ENCODE assay signal across 31 mouse cellular contexts in the genomic region with DNA sequence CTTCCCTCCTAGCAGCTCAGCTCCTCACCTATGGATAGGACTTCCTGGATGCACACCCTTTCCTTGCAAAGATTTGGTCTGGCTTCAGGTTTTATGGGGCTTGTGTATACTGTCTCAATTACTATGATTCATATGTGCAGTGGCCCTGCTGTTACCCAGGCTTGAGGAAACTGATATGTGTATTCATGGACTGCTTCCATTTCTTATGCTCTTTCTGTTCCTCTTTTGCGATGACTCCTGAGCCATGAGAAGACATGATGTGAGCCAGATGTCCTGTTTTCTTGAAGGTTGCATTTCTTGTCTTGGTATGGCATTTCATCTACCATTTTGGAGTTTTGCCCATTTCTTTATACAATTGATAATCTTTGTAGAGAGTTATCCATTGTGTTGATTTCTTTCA. TPM values are rescaled to one million over a fixed set of nuclear protein-coding genes. Genes with fewer than 3 reads are reported as not detected.
A peak's percentile ranks its signal among the peaks of the same experiment; 100 is the strongest.
DNase-seq lines count a peak whose midpoint lies in the region; ATAC-seq and TF ChIP-seq lines count a peak whose summit lies in the region.
"Had no signal": no experiment of that assay in that cellular context is flagged by ENCODE, and none has a peak within 500 bp of the region (broad histone marks: within the 10 kb centered on the region; RNA-seq: fewer than 3 reads in every experiment).

No protein-coding gene starts in this region.

- H3K4me1 ChIP-seq in CH12.LX (ENCODE audit: control insufficient read depth in 1 of 2, insufficient read depth in 2 of 2), result peaks cover 2 to 25% of the 10 kb centered on the region in 2 experiments; a peak in 2 of 4 replicates
- no peaks in the 10 kb centered on the region for H3K4me1 ChIP-seq in midbrain, embryonic 11.5 days (ENCODE audit: control insufficient read depth, insufficient read depth, low read length)
- H3K4me1 ChIP-seq: forebrain, embryonic 10.5 days; forebrain, embryonic 13.5 days; heart, embryonic 12.5 days; heart, embryonic 15.5 days; hindbrain, embryonic 10.5 days; hindbrain, embryonic 13.5 days; intestine, embryonic 15.5 days had no signal

- dilution Hi-C loops in CH12.LX (cut with MboI; ENCODE audit: extremely low pct_ligation_motif_present, extremely low pct_unique_long_range_greater_than_20kb, low sequenced_read_pairs), result no loop called here

- no peak for TF ChIP-seq POLR2A in CH12.LX (IDR thresholded peaks at IDR 0.05; ENCODE audit: low read depth, low read length)

- no peak overlapping the region for H3K27ac ChIP-seq in CH12.LX (ENCODE audit: insufficient read depth, low read depth)
- H3K27ac ChIP-seq in midbrain, embryonic 11.5 days (ENCODE audit: low read depth, low read length), result no peak overlapping the region
- H3K27ac ChIP-seq: forebrain, embryonic 10.5 days; forebrain, embryonic 13.5 days; gastrocnemius, adult 2 months; heart, embryonic 15.5 days; hindbrain, embryonic 10.5 days; hindbrain, embryonic 13.5 days; intestine, embryonic 15.5 days had no signal

- peak; percentile 72 for TF ChIP-seq EP300 in CH12.LX (IDR thresholded peaks at IDR 0.05; ENCODE audit: low read length)

- no peaks in the 10 kb centered on the region for H3K36me3 ChIP-seq in CH12.LX (replicated peaks in 1 of 2; ENCODE audit: control insufficient read depth in 1 of 2, insufficient read depth in 1 of 2, low read length in 1 of 2)
- no peaks in the 10 kb centered on the region for H3K36me3 ChIP-seq in midbrain, embryonic 11.5 days (ENCODE audit: control insufficient read depth, insufficient read depth, low read length)
- H3K36me3 ChIP-seq: forebrain, embryonic 10.5 days; G1E; heart, embryonic 12.5 days; heart, embryonic 15.5 days; hindbrain, embryonic 10.5 days; hindbrain, embryonic 13.5 days; intestine, embryonic 15.5 days had no signal

- DNase-seq in A20 (ENCODE audit: low read depth, low spot score) (peak; percentile 55), CH12.LX (ENCODE audit: extremely low read depth) (peak; percentile 71)
- DNase-seq in lung, postnatal 14 days, result no peak
- no peak for DNase-seq in urinary bladder, adult 18-20 months (ENCODE audit: low spot score in 2 of 2)
- no peak for DNase-seq in midbrain, embryonic 11.5 days (ENCODE audit: low spot score, missing footprints)
- DNase-seq: adrenal gland, postnatal 10 days; adrenal gland, postnatal 36 days; cerebellum, adult 11 months; cerebellum, adult 2 months; cerebellum, postnatal 10 days; cerebellum, postnatal 36 days; gastrocnemius, adult 2 months; gastrocnemius, postnatal 14 days; heart, adult 18-20 months; heart, postnatal 10 days; heart, postnatal 36 days had no signal

- H3K9me3 ChIP-seq in CH12.LX (replicated peaks; ENCODE audit: low read length), result no peaks in the 10 kb centered on the region
- no peaks in the 10 kb centered on the region for H3K9me3 ChIP-seq in midbrain, embryonic 11.5 days (ENCODE audit: control insufficient read depth, low read length)
- H3K9me3 ChIP-seq: forebrain, embryonic 10.5 days; forebrain, embryonic 13.5 days; G1E; heart, embryonic 12.5 days; heart, embryonic 15.5 days; hindbrain, embryonic 13.5 days; intestine, embryonic 15.5 days had no signal

- no peak overlapping the region for H3K9ac ChIP-seq in CH12.LX (ENCODE audit: insufficient read depth, low read depth)
- no peak overlapping the region for H3K9ac ChIP-seq in midbrain, embryonic 11.5 days (ENCODE audit: low read length)
- H3K9ac ChIP-seq: forebrain, embryonic 13.5 days; heart, embryonic 12.5 days; heart, embryonic 15.5 days; hindbrain, embryonic 13.5 days; intestine, embryonic 15.5 days had no signal

- TF ChIP-seq CTCF in CH12.LX (conservative IDR thresholded peaks at IDR 0.05 in 1 of 2, IDR thresholded peaks at IDR 0.05 in 1 of 2; ENCODE audit: low read depth in 2 of 2, low read length in 2 of 2), result no peak

- no peaks in the 10 kb centered on the region for H3K27me3 ChIP-seq in CH12.LX (replicated peaks)
- H3K27me3 ChIP-seq in midbrain, embryonic 11.5 days (ENCODE audit: control insufficient read depth, insufficient read depth, low read length), result no peaks in the 10 kb centered on the region
- H3K27me3 ChIP-seq: forebrain, embryonic 13.5 days; heart, embryonic 12.5 days; heart, embryonic 15.5 days; hindbrain, embryonic 13.5 days; intestine, embryonic 15.5 days had no signal

- no peak overlapping the region for H3K4me2 ChIP-seq in CH12.LX (ENCODE audit: insufficient read depth, low read depth, poor library complexity, severe bottlenecking)
- H3K4me2 ChIP-seq in midbrain, embryonic 11.5 days, result no peak overlapping the region
- H3K4me2 ChIP-seq: forebrain, embryonic 13.5 days; heart, embryonic 12.5 days; heart, embryonic 15.5 days; hindbrain, embryonic 13.5 days; intestine, embryonic 15.5 days had no signal

- no peak overlapping the region for H3K4me3 ChIP-seq in CH12.LX (replicated peaks in 1 of 3; ENCODE audit: low read depth in 2 of 3, low read length in 2 of 3, poor library complexity in 1 of 3)
- no peak overlapping the region for H3K4me3 ChIP-seq in midbrain, embryonic 11.5 days (ENCODE audit: low read depth, low read length)
- H3K4me3 ChIP-seq: forebrain, embryonic 10.5 days; forebrain, embryonic 13.5 days; gastrocnemius, adult 2 months; heart, embryonic 12.5 days; heart, embryonic 15.5 days; hindbrain, embryonic 10.5 days; hindbrain, embryonic 13.5 days; intestine, embryonic 15.5 days had no signal

- no peaks in the 10 kb centered on the region for H3K79me2 ChIP-seq in CH12.LX (replicated peaks; ENCODE audit: control insufficient read depth, extremely low read depth, insufficient read depth, poor library complexity, severe bottlenecking)

- peak; percentile 69 for ATAC-seq in megakaryocyte, adult 5-6 weeks (ENCODE audit: poor library complexity, severe bottlenecking)
- ATAC-seq in midbrain, embryonic 11.5 days (ENCODE audit: low FRiP score), result no peak
- ATAC-seq: forebrain, embryonic 13.5 days; forebrain, embryonic 16.5 days; hindbrain, embryonic 16.5 days; intestine, embryonic 15.5 days; Patski had no signal

- in situ Hi-C loops in CH12.LX (cut with MboI; ENCODE audit: low pct_ligation_motif_present, low pct_unique_long_range_greater_than_20kb, low sequenced_read_pairs), result no loop called here

- no peak for TF ChIP-seq RAD21 in CH12.LX (IDR thresholded peaks at IDR 0.05; ENCODE audit: low read depth, low read length)

- 97% methylated on average over 1 of the region's 1 CpGs for WGBS in midbrain, embryonic 11.5 days

TF ChIP-seq in CH12.LX, 34 proteins besides CTCF, POLR2A, EP300 and RAD21:
- TF ChIP-seq IRF4 (IDR thresholded peaks at IDR 0.05; ENCODE audit: low read depth, low read length) (peak; percentile 58; the same call in 1 of the 2 replicates), JUN (IDR thresholded peaks at IDR 0.05; ENCODE audit: insufficient read depth, low read depth, low read length) (no peak), ZMIZ1 (IDR thresholded peaks at IDR 0.05; ENCODE audit: low read depth, low read length) (no peak)

RNA-seq across cellular contexts. Expression of a gene that starts 48.0 kb away (rescaled TPM):
- not detected in 2 replicates for total RNA-seq in CH12.LX (2012; rRNA removed)
- not detected in 2 replicates for total RNA-seq in CH12.LX (2014; rRNA removed)
- not detected in 2 replicates for polyA plus RNA-seq in CH12.LX (2012; ENCODE audit: insufficient read length, low read depth)
- not detected in 2 replicates for total RNA-seq in megakaryocyte, adult 5-6 weeks (2015)
- total RNA-seq in megakaryocyte, adult 5-6 weeks (2017), result not detected in 2 replicates
- polyA plus RNA-seq in midbrain, embryonic 11.5 days (2014; fragmentation: Nextera tagmentation; extraction: Ambion mirVana), result not detected in 2 replicates
- total RNA-seq: adrenal gland, adult 18-20 months; adrenal gland, postnatal 10 days; adrenal gland, postnatal 36 days; G1E; gastrocnemius, adult 2 months; gastrocnemius, postnatal 14 days; gastrocnemius, postnatal 4 days; heart, adult 18-20 months; heart, postnatal 10 days; heart, postnatal 36 days had no signal
- polyA plus RNA-seq: cerebellum, adult 2 months; embryonic facial prominence, embryonic 11.5 days; forebrain, embryonic 10.5 days; forebrain, embryonic 13.5 days; forebrain, embryonic 16.5 days; G1E; heart, embryonic 12.5 days; heart, embryonic 15.5 days; hindbrain, embryonic 10.5 days; intestine, embryonic 15.5 days; Patski had no signal

Comparison
In these comparisons a context has a peak if more than half of its experiments do, and no peak if none do; other contexts are left out.
1. DNase-seq: peak in A20 (single experiment) and CH12.LX (single experiment); none in lung, postnatal 14 days (single experiment), urinary bladder, adult 18-20 months (0 of 2) and midbrain, embryonic 11.5 days (single experiment).